Mouse (Mus musculus): ENCODE results near the gene Renbp. TPM values are rescaled to one million over a fixed set of nuclear protein-coding genes. Genes with fewer than 3 reads are reported as not detected.

Gene Renbp
- polyA plus RNA-seq, 1 experiment from 2014 or later = 11.1 TPM

GRCm38 (mm10) chrX:73881036-73881427 lies 49.6 kb downstream of the Renbp start:
- H3K36me3 ChIP-seq (ENCODE audit: control insufficient read depth, insufficient read depth, low read length) = no peaks in the 10 kb centered on the region
- peak overlapping the region; percentile 70 for H3K27ac ChIP-seq (replicated peaks; ENCODE audit: low read depth, low read length)
- H3K9ac ChIP-seq (replicated peaks; ENCODE audit: low read length) = peak overlapping the region; percentile 72
- ATAC-seq (ENCODE audit: low FRiP score, low TSS enrichment) = peak; percentile 32; the same call in 1 of the 2 replicates
- no peaks in the 10 kb centered on the region for H3K27me3 ChIP-seq (ENCODE audit: control insufficient read depth, insufficient read depth, low read length)
- DNase-seq = no peak
- H3K9me3 ChIP-seq (ENCODE audit: control insufficient read depth, low read length) = no peaks in the 10 kb centered on the region
- H3K4me1 ChIP-seq (ENCODE audit: control insufficient read depth, insufficient read depth, low read length) = no peaks in the 10 kb centered on the region; the same call in 1 of the 2 replicates
- 26% methylated on average over 16 of the region's 16 CpGs for WGBS
- H3K4me2 ChIP-seq (ENCODE audit: low read length) = peak overlapping the region; percentile 57
- peak overlapping the region; percentile 51 for H3K4me3 ChIP-seq (replicated peaks; ENCODE audit: low read depth, low read length)

GRCm38 (mm10) chrX:73880194-73881035 lies 50.2 kb downstream of the Renbp start:
- WGBS = 18% methylated on average over 37 of the region's 48 CpGs
- Histone ChIP-seq H3K36me3 (ENCODE audit: control insufficient read depth, insufficient read depth, low read length) (no peaks in the 10 kb centered on the region), H3K4me3 (replicated peaks; ENCODE audit: low read depth, low read length) (peak overlapping the region; percentile 51), H3K9ac (replicated peaks; ENCODE audit: low read length) (peak overlapping the region; percentile 72), H3K4me2 (ENCODE audit: low read length) (peak overlapping the region; percentile 57), H3K27me3 (ENCODE audit: control insufficient read depth, insufficient read depth, low read length) (no peaks in the 10 kb centered on the region), H3K27ac (replicated peaks; ENCODE audit: low read depth, low read length) (peak overlapping the region; percentile 70), H3K9me3 (ENCODE audit: control insufficient read depth, low read length) (no peaks in the 10 kb centered on the region), H3K4me1 (ENCODE audit: control insufficient read depth, insufficient read depth, low read length) (peaks cover 6% of the 10 kb centered on the region; the same call in 1 of the 2 replicates)
- DNase-seq (peak; percentile 79), ATAC-seq (ENCODE audit: low FRiP score, low TSS enrichment) (peak; percentile 73)

GRCm38 (mm10) chrX:73877014-73877413 lies 53.6 kb downstream of the Renbp start:
- WGBS = 74% methylated on average over 1 of the region's 1 CpGs
- Histone ChIP-seq H3K36me3 (ENCODE audit: control insufficient read depth, insufficient read depth, low read length) (no peaks in the 10 kb centered on the region), H3K27me3 (ENCODE audit: control insufficient read depth, insufficient read depth, low read length) (no peaks in the 10 kb centered on the region)

DNA sequence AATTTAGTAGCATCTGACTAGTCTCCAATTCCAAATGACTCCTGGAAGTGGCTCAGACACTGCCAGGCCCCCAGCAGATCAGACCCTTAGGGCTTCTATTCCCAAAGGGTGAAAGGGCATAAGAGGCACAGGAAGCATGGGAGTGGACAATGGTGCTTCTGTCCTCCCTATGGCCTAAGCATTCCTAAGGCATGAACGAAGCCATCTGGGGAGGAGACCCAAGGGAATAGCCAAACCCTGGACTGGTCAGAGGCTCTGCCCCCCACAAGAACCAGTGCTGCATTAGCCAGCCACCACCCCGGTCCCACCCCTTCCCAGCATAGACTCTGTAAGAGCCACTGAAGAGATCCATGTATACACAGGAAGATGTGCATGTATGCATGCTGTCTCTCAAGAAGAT lies 54.8 kb downstream of the Renbp start:
- H3K27ac ChIP-seq (replicated peaks; ENCODE audit: low read depth, low read length) = no peak overlapping the region
- H3K4me2 ChIP-seq (ENCODE audit: low read length) = peak overlapping the region; percentile 32
- H3K9me3 ChIP-seq (ENCODE audit: control insufficient read depth, low read length) = no peaks in the 10 kb centered on the region
- DNase-seq (no peak), ATAC-seq (ENCODE audit: low FRiP score, low TSS enrichment) (no peak)
- H3K4me3 ChIP-seq (replicated peaks; ENCODE audit: low read depth, low read length) = no peak overlapping the region
- H3K9ac ChIP-seq (replicated peaks; ENCODE audit: low read length) = no peak overlapping the region
- H3K36me3 ChIP-seq (ENCODE audit: control insufficient read depth, insufficient read depth, low read length) = no peaks in the 10 kb centered on the region
- no peaks in the 10 kb centered on the region for H3K27me3 ChIP-seq (ENCODE audit: control insufficient read depth, insufficient read depth, low read length)
- H3K4me1 ChIP-seq (ENCODE audit: control insufficient read depth, insufficient read depth, low read length) = peaks cover 8% of the 10 kb centered on the region; the same call in 1 of the 2 replicates
- 74% methylated on average over 2 of the region's 2 CpGs for whole genome bisulfite sequencing

More at GRCm38 (mm10) chrX:73877014-73877413, 53.6 kb downstream of the Renbp start:
- H3K4me2 ChIP-seq (ENCODE audit: low read length) = peak overlapping the region; percentile 32
- peaks cover 8% of the 10 kb centered on the region; the same call in 1 of the 2 replicates for H3K4me1 ChIP-seq (ENCODE audit: control insufficient read depth, insufficient read depth, low read length)
- ATAC-seq (ENCODE audit: low FRiP score, low TSS enrichment) (no peak), DNase-seq (no peak)
- H3K27ac ChIP-seq (replicated peaks; ENCODE audit: low read depth, low read length) = no peak overlapping the region
- H3K9me3 ChIP-seq (ENCODE audit: control insufficient read depth, low read length) = no peaks in the 10 kb centered on the region
- H3K9ac ChIP-seq (replicated peaks; ENCODE audit: low read length) = no peak overlapping the region
- no peak overlapping the region for H3K4me3 ChIP-seq (replicated peaks; ENCODE audit: low read depth, low read length)

Other genes with a start within 250 kb of the Renbp start
- gene Bcap31, start 214.7 kb downstream of the Renbp start, polyA plus RNA-seq (2014; fragmentation: Nextera tagmentation; extraction: Ambion mirVana) = 106 and 116 TPM in 2 replicates
- gene Abcd1, start 214.3 kb downstream of the Renbp start, polyA plus RNA-seq (2014; fragmentation: Nextera tagmentation; extraction: Ambion mirVana) = 7.1 and 8.7 TPM in 2 replicates
- 0.12 and 0.19 TPM in 2 replicates for gene Plxnb3, start 173.8 kb downstream of the Renbp start, polyA plus RNA-seq (2014; fragmentation: Nextera tagmentation; extraction: Ambion mirVana)
- 1.5 and 2.5 TPM in 2 replicates for gene Srpk3, start 156.4 kb downstream of the Renbp start, polyA plus RNA-seq (2014; fragmentation: Nextera tagmentation; extraction: Ambion mirVana)
- 248 and 252 TPM in 2 replicates for gene Idh3g, start 144.0 kb downstream of the Renbp start, polyA plus RNA-seq (2014; fragmentation: Nextera tagmentation; extraction: Ambion mirVana)
- 152 and 162 TPM in 2 replicates for gene Ssr4, start 143.8 kb downstream of the Renbp start, polyA plus RNA-seq (2014; fragmentation: Nextera tagmentation; extraction: Ambion mirVana)
- gene Pdzd4, start 105.9 kb downstream of the Renbp start, polyA plus RNA-seq (2014; fragmentation: Nextera tagmentation; extraction: Ambion mirVana) = 5.9 and 20.8 TPM in 2 replicates
- gene Avpr2, start 38.7 kb downstream of the Renbp start, polyA plus RNA-seq (2014; fragmentation: Nextera tagmentation; extraction: Ambion mirVana) = not detected in 2 replicates
- 84.0 and 103 TPM in 2 replicates for gene L1cam, start 34.7 kb downstream of the Renbp start, polyA plus RNA-seq (2014; fragmentation: Nextera tagmentation; extraction: Ambion mirVana)
- 1.8 and 2.1 TPM in 2 replicates for gene Arhgap4, start 9.0 kb downstream of the Renbp start, polyA plus RNA-seq (2014; fragmentation: Nextera tagmentation; extraction: Ambion mirVana)
- 82.2 and 89.0 TPM in 2 replicates for gene Naa10, start 8.9 kb downstream of the Renbp start, polyA plus RNA-seq (2014; fragmentation: Nextera tagmentation; extraction: Ambion mirVana)
- 61.5 and 73.2 TPM in 2 replicates for gene Hcfc1, start 35.5 kb upstream of the Renbp start, polyA plus RNA-seq (2014; fragmentation: Nextera tagmentation; extraction: Ambion mirVana)
- gene Irak1, start 93.1 kb upstream of the Renbp start, polyA plus RNA-seq (2014; fragmentation: Nextera tagmentation; extraction: Ambion mirVana) = 24.5 and 28.6 TPM in 2 replicates
- gene Opn1mw, start 196.6 kb upstream of the Renbp start, polyA plus RNA-seq (2014; fragmentation: Nextera tagmentation; extraction: Ambion mirVana) = not detected in 2 replicates
- gene Mecp2, start 204.5 kb upstream of the Renbp start, polyA plus RNA-seq (2014; fragmentation: Nextera tagmentation; extraction: Ambion mirVana) = 17.8 and 19.4 TPM in 2 replicates
- not detected in 2 replicates for gene Tex28, start 237.0 kb upstream of the Renbp start, polyA plus RNA-seq (2014; fragmentation: Nextera tagmentation; extraction: Ambion mirVana)
- gene Tktl1, start 246.4 kb upstream of the Renbp start, polyA plus RNA-seq (2014; fragmentation: Nextera tagmentation; extraction: Ambion mirVana) = 0.08 and 0.20 TPM in 2 replicates

Data from midbrain, embryonic 14.5 days (tissue).